Mouse (Mus musculus) gastrocnemius, postnatal 14 days (tissue): ENCODE results near the gene Eif2b1. TPM values are rescaled to one million over a fixed set of nuclear protein-coding genes. Genes with fewer than 3 reads are reported as not detected.

Source experiments
- DNase-seq: peaks from one replicate; pipeline ENCODE4 v3.0.0; 2021; ENCODE audit warnings: mixed read lengths
- intact Hi-C: fragments of 180-260 bp; cut with DNase I; formaldehyde crosslinking; loops from one replicate; pipeline ENCODE4 v1.15.1; 2025; ENCODE audit warnings: low total_unique reads
- total RNA-seq, 2 experiments: library from RNA; stranded (reverse); gene quantifications; 2 replicates each; pipeline ENCODE4 v1.2.3; 2021

Gene Eif2b1
- total RNA-seq, 2 experiments from 2014 or later = 40.2 to 42.9 TPM

- intact Hi-C loops = no loop called here
These were observed 50.6 kb downstream of the Eif2b1 start for GRCm38 (mm10) chr5:124528351-124528750.

GRCm38 (mm10) chr5:124524943-124525342 lies 54.0 kb downstream of the Eif2b1 start:
- intact Hi-C loops = no loop called here
- DNase-seq = no peak

More at GRCm38 (mm10) chr5:124528351-124528750, 50.6 kb downstream of the Eif2b1 start:
- DNase-seq = no peak

GRCm38 (mm10) chr5:124523032-124523431 lies 55.9 kb downstream of the Eif2b1 start:
- DNase-seq = no peak
- intact Hi-C loops = no loop called here

GRCm38 (mm10) chr5:124521588-124521987 lies 57.3 kb downstream of the Eif2b1 start:
- intact Hi-C loops = no loop called here
- no peak for DNase-seq

Other genes starting within 250 kb of the Eif2b1 start
- 100 to 1,000 TPM in 1 of 2 experiments, 10 to 100 TPM in 1; 99.5 to 128 TPM for gene Cdk2ap1, start 216.0 kb downstream of the Eif2b1 start, total RNA-seq
- gene Sbno1, start 153.1 kb downstream of the Eif2b1 start, total RNA-seq = 10 to 100 TPM; 32.4 to 35.6 TPM
- gene Kmt5a, start 139.2 kb downstream of the Eif2b1 start, total RNA-seq = 10 to 100 TPM; 56.4 to 66.0 TPM
- 1 to 10 TPM; 4.2 to 4.6 TPM for gene Rilpl2, start 100.8 kb downstream of the Eif2b1 start, total RNA-seq
- gene Snrnp35, start 96.0 kb downstream of the Eif2b1 start, total RNA-seq = 10 to 100 TPM; 27.3 to 28.4 TPM
- gene Rilpl1, start 47.7 kb downstream of the Eif2b1 start, total RNA-seq = 10 to 100 TPM; 61.8 to 96.0 TPM
- gene Tmed2, start 38.4 kb downstream of the Eif2b1 start, total RNA-seq = 100 to 1,000 TPM; 138 to 152 TPM
- 1 to 10 TPM; 3.5 to 4.1 TPM for gene Ddx55, start 26.3 kb downstream of the Eif2b1 start, total RNA-seq
- gene Gtf2h3, start within 50 bp of the Eif2b1 start, total RNA-seq = 10 to 100 TPM; 14.9 to 15.0 TPM
- gene Atp6v0a2, start 49.4 kb upstream of the Eif2b1 start, total RNA-seq = 10 to 100 TPM; 18.8 to 24.3 TPM
- gene Dnah10, start 146.0 kb upstream of the Eif2b1 start, total RNA-seq = under 1 TPM; 0.02 to 0.10 TPM